Mouse (Mus musculus) adrenal gland, adult (tissue): ENCODE results near the gene Rbms3.

Experiments used
- DNase-seq, 2 experiments: peaks; one replicate each; pipeline ENCODE4 v3.0.0; 2022 to 2023; ENCODE audit warnings: low spot score in 1 of 2; ENCODE audit not compliant: inconsistent age in 2 of 2

The Rbms3 gene

DNA sequence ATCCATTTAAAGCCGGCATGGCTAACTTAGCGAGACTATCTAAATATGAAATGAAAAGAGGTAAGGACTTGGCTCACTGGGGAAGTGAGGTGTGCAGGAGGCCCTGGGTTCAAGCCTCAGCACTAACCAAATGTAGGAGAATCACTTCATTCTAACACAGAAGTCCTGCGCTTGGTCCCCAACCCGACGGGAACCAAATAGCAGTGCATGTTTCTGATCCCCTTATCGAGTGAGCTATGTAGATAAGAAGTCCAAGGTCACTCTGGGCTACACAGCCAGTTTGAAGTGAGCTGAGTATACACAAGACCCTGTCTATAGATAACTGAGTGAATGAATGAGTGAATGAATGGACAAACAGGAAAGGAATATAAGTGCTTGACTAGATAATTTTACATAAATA lies 508.1 kb downstream of the Rbms3 start:
- peak in 1 of 2 experiments; percentile 36 for DNase-seq

DNA sequence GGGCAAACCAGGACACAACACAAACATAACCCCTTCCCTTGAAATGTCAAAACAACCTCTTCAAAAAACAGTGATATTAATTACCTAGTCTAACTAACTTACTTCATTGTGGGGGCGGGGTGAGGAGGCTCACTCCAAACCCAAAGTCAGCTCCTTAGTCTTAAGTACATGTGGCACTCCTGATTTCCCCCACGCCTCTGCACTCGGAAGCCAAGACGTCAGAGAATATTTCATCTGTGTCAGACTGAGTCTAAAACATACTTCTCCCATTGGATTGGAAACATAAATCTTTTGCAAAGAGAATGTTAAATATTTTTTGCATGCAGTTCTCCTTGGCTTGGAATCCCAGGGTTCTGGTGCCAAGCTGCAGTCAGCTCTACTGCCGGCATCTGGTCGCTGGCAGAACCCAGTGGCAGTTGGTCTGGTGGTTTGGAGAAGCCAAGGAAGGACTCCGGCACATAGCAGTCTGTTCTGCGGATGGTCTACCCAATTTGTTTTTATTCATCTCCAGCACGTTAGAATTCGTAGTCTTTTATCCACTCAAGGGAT lies 512.5 kb downstream of the Rbms3 start:
- no peak for DNase-seq

DNA sequence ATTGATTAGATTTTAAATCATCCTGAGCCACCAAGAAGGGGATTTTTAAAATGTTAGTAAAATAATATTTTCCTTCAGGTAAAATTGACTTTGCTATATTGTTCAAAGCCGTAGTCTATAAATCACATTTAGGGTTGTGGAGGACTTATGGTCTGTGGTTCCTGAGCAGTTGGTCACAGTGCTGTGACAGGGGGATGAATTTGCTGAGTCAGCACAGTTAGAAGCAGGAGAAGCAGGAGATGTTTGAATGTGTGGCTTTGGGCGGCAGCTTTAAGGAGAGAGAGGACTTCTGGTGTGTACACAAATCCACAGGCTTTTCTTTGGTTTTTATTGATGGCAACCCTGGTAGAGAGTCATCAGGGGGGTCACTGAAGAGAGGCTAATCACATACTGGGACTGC lies 514.1 kb downstream of the Rbms3 start:
- DNase-seq, result no peak

DNA sequence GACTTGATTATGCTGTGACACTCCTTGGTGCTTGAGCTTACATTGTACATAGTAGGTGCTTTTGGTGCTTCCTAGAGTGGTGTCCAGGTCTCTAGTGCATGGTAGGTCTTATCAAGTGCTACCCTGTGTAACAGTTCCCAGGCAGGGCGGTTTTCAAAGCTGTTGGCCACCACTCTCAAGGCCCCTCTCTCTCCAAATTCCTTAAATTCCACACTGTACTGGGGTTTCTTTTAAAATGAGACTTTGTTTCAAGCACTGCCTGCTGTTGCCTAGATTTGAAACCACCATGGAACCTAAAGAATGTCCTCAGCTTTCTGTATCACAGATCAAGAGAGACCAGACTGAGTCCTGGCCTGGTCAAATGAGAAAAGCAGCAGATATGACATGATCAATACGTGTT lies 516.1 kb downstream of the Rbms3 start:
- DNase-seq, result no peak

DNA sequence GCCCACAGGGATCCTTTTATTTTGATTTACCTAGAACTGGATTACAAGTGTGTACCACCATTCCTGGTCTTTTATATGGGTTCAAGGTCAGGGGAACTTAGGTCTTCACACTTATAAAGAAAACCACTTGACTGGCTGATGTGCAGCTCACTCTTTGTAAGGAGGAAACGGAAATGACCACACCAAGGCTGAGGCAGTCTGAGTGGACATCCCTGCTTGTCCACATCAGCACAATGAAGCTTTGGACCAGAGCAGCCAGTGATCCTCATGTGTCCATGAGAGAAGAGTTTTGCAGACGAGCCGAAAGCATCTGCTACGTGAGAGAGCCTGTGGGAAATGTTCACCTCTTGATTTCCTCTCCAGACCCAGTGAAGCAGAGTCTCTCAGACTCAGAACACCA lies 521.8 kb downstream of the Rbms3 start:
- no peak for DNase-seq

DNA sequence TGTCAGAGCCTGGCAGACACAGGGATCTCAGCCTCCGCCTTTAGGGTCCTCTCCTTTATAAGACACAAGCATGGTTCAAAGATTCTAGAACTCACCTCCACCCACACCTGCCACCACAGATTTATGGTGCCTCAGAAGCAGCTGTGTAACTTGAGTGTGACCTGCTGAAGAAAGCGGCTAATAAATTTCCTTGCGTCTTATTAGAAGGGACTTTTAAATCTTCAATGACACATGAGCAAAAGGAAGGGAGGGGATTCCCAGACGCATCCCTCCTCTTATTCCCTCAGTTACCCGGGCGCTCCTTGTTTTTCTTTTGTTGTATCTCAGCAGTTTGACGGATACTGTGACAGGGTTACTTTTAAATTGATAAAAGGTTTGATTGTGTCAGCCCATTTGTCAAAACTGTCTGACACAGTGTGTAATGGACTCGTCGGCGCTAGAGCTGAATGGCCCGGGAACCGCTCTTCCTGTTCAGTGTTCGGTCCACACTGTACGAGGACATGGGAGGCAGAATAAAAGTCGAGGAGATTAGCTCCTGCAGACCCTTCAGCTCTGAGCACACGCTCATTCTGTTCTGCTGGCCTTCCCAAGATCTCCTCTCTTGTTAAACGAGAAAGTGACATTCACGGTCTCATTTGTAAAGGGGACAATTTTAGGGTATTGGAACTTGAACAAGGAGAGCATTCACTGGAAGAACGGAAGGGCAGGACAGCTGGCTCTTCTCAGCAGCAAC lies 527.3 kb downstream of the Rbms3 start:
- no peak for DNase-seq

DNA sequence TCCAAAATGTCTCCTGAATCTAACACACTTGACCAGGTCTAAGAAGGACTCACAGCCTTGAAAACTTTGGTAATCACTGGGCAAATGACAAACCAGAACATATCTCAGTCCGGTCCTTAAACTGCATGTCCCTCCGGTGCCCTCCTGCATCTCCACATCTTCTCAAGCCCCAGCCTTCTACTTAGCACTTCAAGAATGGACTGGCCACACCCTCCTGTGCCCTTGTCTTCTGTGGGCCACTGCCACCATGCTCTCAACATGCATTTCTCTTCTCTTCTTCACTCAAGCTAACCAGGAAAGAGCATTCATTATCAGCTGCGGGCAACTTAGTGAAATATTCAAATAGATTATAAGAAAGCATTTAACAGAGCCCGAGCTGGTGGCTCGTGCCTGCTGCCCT lies 529.5 kb downstream of the Rbms3 start:
- DNase-seq, result no peak

DNA sequence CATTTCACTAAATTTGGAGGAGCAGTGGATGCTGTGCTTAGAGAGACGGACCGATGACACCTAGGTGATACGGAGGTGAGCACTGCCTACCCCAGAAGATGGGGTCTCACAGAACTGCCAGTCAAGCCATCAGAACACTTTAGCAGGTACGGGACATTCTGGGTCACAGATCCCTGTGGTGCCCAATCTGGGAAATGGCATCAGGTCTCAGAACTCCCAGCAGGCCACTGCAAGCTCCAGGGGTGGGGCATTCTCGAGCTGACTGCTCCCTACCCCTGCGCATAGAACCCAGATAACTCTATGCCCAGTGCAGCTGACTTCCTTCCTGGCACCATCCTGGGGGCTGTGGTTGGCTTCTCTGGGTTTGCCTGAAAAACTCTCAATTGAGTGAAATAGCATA lies 536.2 kb downstream of the Rbms3 start:
- DNase-seq, result no peak

DNA sequence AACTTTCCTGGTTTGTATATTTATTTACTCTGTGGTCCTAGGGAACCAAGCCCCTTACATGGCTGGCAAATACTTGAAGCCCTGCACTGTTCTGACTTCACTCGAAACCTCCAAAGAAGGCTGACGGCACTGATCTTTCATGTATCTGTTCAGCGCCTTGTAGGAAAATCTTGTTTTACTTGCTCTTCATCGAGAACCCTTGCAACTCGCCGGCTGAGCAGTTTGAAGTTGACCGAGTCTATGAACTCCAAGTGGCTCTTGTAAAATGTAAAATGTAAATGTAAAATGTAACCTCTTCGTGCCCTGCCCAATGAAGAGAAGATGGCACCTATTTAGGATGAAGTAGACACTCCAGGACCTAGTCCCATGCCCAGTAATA lies 537.5 kb downstream of the Rbms3 start:
- no peak for DNase-seq

DNA sequence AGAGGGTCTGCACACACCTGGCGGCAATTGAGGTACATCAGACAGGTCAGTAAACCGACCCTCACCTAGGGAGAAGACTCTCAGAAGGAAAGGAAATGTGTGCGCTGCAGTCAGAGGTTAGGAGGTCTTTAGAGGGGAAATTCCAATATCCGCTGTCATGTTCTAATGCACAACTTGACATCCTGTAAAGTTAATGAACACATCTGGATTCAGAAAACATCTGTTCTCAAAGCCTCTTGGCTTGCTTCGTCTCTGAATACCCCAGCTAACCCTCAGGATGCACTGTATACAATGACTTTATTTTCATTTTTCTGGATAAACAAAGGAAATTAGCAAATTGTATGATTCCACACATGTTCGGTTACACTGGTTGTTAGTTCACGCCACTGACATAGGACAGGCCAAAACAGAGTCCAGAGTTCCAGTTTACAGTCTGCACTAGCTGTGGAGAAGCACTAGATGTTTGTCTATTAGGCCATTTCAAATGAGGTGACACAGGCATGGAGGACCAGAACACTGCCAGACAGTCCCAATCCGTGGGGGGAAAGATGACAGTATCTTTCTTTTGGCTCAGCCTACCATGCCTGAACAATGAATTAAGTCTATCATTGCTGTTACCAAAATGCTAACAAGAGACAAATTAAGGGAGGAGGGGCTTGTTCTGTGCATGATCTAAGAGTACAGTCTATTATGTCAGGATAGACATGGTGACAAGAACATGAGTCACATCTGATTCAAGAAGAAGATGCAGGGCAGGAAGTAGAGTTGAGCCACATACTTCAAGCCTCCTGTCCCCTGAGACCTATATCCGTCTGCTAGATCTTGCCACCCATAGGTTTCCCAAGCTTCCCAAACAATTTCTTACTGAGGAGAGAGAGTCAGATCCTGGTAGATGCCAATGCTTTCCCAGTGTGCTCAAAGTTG lies 538.2 kb downstream of the Rbms3 start:
- no peak for DNase-seq

DNA sequence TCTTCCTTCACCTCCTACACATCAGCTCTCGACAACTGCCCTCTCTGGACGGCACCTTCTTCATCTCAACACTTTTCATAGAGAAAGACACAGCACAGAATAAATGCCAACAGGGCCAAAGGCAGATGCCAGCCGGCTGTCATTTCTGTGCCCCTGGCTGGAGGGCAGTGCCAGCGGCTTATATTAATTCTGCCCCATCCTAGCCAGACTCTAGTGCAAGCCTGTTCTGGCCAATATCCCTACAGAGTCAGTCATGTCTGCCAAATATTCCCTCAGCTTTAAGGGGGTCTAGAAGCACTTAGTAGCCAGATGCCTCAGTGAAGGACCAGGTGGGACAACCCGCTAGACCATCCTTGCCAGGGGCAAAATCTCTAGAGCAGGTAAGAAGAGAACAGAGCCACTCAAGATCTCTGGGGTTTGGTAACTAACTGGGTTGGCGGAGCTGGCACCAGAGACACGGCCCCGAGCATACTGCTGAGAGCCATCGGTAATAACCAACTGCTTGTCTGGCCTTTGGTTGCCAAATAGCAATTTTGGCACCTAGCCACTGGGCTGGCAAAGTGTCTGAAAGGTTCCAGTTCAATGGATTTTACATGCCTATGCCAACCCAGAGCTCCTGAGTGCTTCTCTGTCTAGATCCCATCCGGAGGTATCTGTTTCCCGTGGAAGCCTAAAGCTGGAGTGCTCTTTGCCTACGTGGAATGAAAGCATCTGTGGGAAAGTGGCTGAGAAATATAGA lies 540.1 kb downstream of the Rbms3 start:
- peak in 1 of 2 experiments; percentile 50 for DNase-seq

DNA sequence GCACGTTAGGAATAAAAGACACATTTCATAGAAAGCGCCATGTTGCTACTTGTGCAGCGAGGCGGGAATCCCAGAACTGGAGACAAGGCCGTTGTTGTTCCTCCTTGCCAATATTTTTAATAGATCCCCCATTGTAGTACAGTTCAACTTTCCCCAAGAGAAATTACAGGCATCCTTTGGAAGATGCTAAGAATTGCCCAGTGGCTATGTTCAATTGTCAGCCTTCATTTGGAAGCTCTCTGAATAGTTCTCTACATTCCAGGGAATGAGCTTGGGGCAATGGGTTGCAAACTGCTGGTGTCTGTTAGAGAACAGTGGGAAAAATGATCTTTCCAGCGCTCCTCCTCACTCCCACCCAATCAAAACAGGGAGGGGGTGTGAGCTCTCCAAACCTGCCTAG lies 541.4 kb downstream of the Rbms3 start:
- no peak for DNase-seq

DNA sequence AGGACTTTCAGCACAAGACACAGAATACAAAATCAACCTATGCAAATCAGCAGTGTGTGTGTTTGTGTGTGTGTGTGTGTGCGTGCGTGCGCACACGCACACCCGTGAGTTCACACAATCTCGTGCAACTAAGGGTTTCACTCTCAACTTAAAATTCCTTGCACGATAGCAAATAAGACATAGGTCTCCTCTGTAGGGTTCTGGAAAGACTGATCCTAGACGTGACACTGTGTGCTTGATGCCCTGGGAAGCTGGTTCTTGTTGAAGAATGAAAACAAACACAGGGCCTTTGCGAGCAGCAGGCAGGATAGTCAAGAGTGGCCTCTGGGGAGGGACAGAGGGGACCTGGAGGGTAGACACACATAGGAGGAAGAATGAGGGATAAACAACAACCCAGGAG lies 544.0 kb downstream of the Rbms3 start:
- DNase-seq, result no peak

DNA sequence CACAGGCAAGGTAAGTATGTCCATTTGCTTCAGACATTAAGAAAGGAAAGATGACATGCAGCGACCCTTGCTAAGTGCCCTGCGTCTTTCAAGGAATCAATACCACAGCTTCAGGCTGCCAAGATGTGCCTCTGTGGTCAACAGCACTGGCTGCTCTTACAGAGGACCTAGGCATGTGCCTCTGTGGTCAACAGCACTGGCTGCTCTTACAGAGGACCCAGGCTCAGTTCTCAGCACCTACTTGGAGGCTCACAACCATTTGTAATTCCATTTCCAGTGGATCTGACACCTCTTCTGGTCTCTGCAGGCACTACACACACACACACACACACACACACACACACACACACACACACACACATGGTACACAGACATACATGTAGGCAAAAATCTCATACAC lies 545.2 kb downstream of the Rbms3 start:
- DNase-seq, result no peak

DNA sequence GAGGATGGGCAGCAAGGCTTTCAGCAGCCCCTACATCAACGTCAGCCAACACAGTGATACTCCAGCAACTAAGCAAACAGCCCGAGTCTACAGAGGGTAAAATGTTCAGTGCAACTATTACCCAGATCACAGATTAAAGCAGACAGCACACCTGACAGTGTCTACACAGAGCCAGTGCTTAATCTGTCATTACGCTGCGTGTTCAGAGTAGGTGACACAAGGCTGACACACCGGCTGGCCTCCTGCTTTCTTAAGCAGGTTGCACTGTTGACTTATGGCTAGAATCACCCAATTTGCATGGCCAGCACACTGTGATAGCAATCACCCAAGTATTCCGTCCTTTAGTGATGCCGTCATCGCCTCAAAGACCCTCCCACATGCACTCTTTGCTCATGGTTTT lies 550.2 kb downstream of the Rbms3 start:
- DNase-seq, result no peak

DNA sequence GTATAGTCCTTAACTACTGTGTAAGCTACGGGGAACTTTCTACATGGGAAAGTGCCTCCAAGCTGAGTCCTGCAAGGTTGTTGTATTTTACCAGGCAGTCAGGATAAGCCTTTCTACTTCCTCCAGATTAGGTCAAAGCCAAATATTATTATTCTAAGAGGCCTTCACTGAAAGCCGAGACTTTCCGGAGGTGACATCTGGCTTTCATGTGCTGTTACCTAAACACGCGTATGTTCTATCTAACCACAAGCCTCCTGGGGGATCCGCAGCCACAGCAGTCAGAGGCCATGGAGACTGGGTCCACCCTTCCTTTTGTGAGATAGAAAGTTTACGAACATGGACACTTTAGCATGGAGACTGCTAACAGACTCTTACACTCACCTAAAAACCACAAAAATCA lies 552.2 kb downstream of the Rbms3 start:
- DNase-seq, result no peak

DNA sequence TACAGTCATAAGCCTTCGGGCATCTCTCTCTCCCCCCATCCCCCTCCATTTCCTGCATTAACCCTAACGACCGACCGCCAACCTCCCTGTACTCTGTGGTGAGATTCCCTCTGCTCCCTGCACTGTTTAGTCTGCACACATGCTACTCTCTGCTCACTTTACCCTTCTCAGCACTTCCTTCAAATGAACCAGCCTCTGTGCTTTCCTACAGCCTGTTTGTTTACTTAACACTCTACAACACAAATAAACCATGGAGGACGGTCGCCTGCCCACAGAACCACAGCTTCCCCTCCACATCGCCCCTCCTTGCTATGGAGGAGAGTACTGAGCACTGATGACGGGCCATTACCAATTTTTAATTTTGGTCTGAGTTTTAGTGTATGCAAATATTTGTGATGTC lies 552.9 kb downstream of the Rbms3 start:
- no peak for DNase-seq

DNA sequence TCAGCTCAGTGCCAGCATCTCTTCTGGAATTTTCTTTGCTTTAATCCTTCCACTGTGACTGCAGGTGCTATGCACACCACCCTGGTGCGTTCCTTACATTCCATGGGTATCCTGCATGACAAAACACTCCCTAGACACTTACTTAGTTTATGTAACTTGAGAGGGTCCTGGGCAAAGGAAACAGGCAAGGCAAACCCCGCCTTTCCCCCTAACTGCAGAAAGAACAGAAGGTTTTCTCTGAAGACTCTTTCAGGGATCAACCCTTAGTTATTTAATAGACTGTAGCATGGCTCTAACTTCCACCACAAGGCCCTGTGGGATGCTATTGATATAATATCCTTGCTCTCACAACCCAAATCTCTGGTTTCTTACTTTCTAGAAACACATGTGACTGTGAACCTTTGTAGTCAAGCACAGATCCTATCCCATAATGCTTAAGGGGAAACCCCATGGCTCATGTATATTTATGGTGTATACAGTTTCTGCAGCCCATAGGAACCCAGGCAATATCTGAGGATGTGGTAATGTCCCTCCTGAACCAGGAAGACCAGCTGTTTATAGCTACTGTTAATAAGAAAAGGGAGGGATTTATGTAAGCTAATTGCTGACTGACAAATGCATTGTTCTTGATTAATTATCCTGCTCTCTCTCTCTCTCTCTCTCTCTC lies 557.1 kb downstream of the Rbms3 start:
- DNase-seq, result no peak

DNA sequence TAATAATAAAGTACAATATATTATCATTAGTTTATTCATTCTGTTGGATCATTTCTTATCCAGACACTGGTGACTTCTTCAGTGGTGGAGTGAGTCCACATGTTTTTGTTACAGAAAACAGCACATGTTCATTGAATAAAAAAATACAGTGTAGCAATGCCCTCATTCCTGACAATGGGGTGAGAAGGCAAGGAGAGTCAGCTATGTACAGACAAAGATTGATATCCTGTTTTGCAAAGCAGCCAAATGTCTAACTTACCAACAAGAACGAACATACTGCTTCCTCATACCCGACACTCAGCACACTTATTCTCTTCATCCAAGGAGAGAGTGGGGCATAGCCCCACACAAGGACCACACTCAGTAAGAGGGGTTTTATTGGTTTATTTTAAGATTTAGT lies 559.1 kb downstream of the Rbms3 start:
- no peak for DNase-seq

DNA sequence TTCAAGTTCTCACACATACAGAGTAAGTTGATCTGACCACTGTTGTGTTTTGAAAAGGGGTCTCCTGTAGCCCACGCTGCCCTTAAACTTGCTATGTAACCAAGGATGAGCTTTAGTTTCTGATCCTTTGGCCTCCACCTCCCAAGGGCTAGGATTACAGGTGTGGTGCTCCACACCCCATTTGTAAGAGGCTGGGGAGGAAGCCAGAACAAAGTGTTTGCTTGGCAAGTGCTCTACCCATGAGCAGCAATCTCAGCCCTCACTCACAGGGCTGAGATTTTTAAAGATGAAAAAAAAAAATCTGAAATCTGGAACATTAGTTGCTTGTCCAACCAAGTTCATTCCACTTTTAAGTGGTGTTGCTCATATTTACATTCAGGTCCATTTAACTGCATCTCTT lies 560.5 kb downstream of the Rbms3 start:
- DNase-seq, result no peak
